Mouse (Mus musculus) midbrain, postnatal 0 days (tissue): ENCODE measurements around the gene Rai1. TPM values are rescaled to one million over a fixed set of nuclear protein-coding genes. Genes with fewer than 3 reads are reported as not detected.

Source experiments
- ATAC-seq: fragments of 200-750 bp; cut with Nextera tagmentation; 2 replicates; pipeline ENCODE4 v1.8.0; 2017; ENCODE audit warnings: moderate number of reproducible peaks, mild to moderate bottlenecking, moderate TSS enrichment, moderate library complexity; ENCODE audit not compliant: low FRiP score
- DNase-seq: peaks from one replicate; pipeline ENCODE4 v3.0.0-alpha.2; 2015; ENCODE audit warnings: low spot score
- H3K27ac ChIP-seq: fragments of 300-500 bp; sonication (generic); 2 replicates; pipeline ENCODE4 v1.5.1; 2014; ENCODE audit warnings: low read depth, mild to moderate bottlenecking, low read length, mixed read lengths
- H3K27me3 ChIP-seq: fragments of 300-500 bp; sonication (generic); 2 replicates; pipeline ENCODE4 v1.6.1; 2014; ENCODE audit warnings: low read length, control low read depth, mixed read lengths; ENCODE audit not compliant: insufficient read depth
- H3K36me3 ChIP-seq: fragments of 300-500 bp; sonication (generic); 2 replicates; pipeline ENCODE4 v1.6.1; 2014; ENCODE audit warnings: low read length, control low read depth, mixed read lengths; ENCODE audit not compliant: insufficient read depth
- H3K4me1 ChIP-seq: fragments of 300-500 bp; sonication (generic); 2 replicates; pipeline ENCODE4 v1.6.1; 2014; ENCODE audit warnings: mild to moderate bottlenecking, control low read depth, antibody characterized with exemption, low read length, mixed read lengths; ENCODE audit not compliant: insufficient read depth
- H3K4me2 ChIP-seq: fragments of 300-500 bp; sonication (generic); 2 replicates; pipeline ENCODE4 v1.6.1; 2014; ENCODE audit warnings: low read depth, mild to moderate bottlenecking, low read length, mixed read lengths; ENCODE audit not compliant: poor library complexity, severe bottlenecking
- H3K4me3 ChIP-seq: fragments of 300-500 bp; sonication (generic); 2 replicates; pipeline ENCODE4 v1.5.1; 2014; ENCODE audit warnings: low read depth, mild to moderate bottlenecking, low read length, moderate library complexity
- H3K9ac ChIP-seq: fragments of 300-500 bp; sonication (generic); replicated peaks from 2 replicates; pipeline ENCODE4 v1.6.1; 2014; ENCODE audit warnings: mild to moderate bottlenecking, low read length, moderate library complexity, mixed read lengths; ENCODE audit not compliant: poor library complexity, severe bottlenecking
- H3K9me3 ChIP-seq: fragments of 300-500 bp; sonication (generic); 2 replicates; pipeline ENCODE4 v1.6.1; 2016; ENCODE audit warnings: low read length, control low read depth
- CTCF ChIP-seq: IDR thresholded peaks from 2 replicates; pipeline ENCODE4 v1.5.1; 2016; ENCODE audit warnings: antibody characterized with exemption, mild to moderate bottlenecking
- WGBS: fragments of 180-500 bp; shearing (Covaris S2); extraction: QIAGEN DNeasy Blood & Tissue Kit; methylation state at CpG from one replicate; pipeline ENCODE4 v1.1.7; 2014; 5-methylcytosine and 5-hydroxymethylcytosine counted together
- polyA plus RNA-seq: library from polyadenylated mRNA; unstranded; fragments of >200 nt; fragmentation: Nextera tagmentation; extraction: Ambion mirVana; gene quantifications from 2 replicates; pipeline ENCODE4 v1.2.1, GENCODE M21; 2015
- total RNA-seq: library from RNA; depleted of rRNA; stranded (reverse); fragments of >200 nt; gene quantifications from 2 replicates; pipeline ENCODE4 v1.2.3, GENCODE M21; 2014

The Rai1 gene
- total and polyA plus RNA-seq, 2 experiments from 2014 or later, result 22.0 to 66.8 TPM

GRCm38 (mm10) chr11:60172074-60172473 lies 67.3 kb downstream of the Rai1 start:
- no peaks in the 10 kb centered on the region for H3K9me3 ChIP-seq
- H3K27me3 ChIP-seq, result no peaks in the 10 kb centered on the region
- peaks cover 26% of the 10 kb centered on the region for H3K4me1 ChIP-seq
- DNase-seq, result no peak
- no peak overlapping the region for H3K9ac ChIP-seq
- H3K4me3 ChIP-seq, result no peak overlapping the region
- H3K27ac ChIP-seq, result no peak overlapping the region
- TF ChIP-seq CTCF, result no peak
- ATAC-seq, result no peak
- H3K36me3 ChIP-seq, result no peaks in the 10 kb centered on the region; the same call in 1 of the 2 replicates
- WGBS, result 82% methylated on average over 3 of the region's 3 CpGs
- no peak overlapping the region for H3K4me2 ChIP-seq

- Histone ChIP-seq H3K9ac (no peak overlapping the region), H3K4me3 (no peak overlapping the region), H3K27me3 (no peaks in the 10 kb centered on the region), H3K36me3 (no peaks in the 10 kb centered on the region; the same call in 1 of the 2 replicates), H3K9me3 (no peaks in the 10 kb centered on the region), H3K27ac (no peak overlapping the region), H3K4me1 (peaks cover 27% of the 10 kb centered on the region), H3K4me2 (no peak overlapping the region)
- WGBS, result 80% methylated on average over 10 of the region's 10 CpGs
- DNase-seq, result no peak
- no peak for ATAC-seq
- TF ChIP-seq CTCF, result no peak
Observed at GRCm38 (mm10) chr11:60173606-60174184, 68.9 kb downstream of the Rai1 start.

GRCm38 (mm10) chr11:60175371-60176181 lies 70.8 kb downstream of the Rai1 start:
- peak; percentile 72 for DNase-seq
- no peak for TF ChIP-seq CTCF
- H3K4me2 ChIP-seq, result peak overlapping the region; percentile 94
- ATAC-seq, result peak; percentile 72
- H3K27ac ChIP-seq, result peak overlapping the region; percentile 99
- peaks cover 23% of the 10 kb centered on the region; the same call in 1 of the 2 replicates for H3K4me1 ChIP-seq
- 0% methylated on average over 50 of the region's 66 CpGs for whole genome bisulfite sequencing
- no peaks in the 10 kb centered on the region for H3K27me3 ChIP-seq
- peaks cover 1% of the 10 kb centered on the region; the same call in 1 of the 2 replicates for H3K36me3 ChIP-seq
- peak overlapping the region; percentile 63 for H3K4me3 ChIP-seq
- no peaks in the 10 kb centered on the region for H3K9me3 ChIP-seq
- H3K9ac ChIP-seq, result peak overlapping the region; percentile 91

- peak; percentile 65 for TF ChIP-seq CTCF
- Histone ChIP-seq H3K4me3 (peak overlapping the region; percentile 63), H3K4me1 (peaks cover 23% of the 10 kb centered on the region; the same call in 1 of the 2 replicates), H3K4me2 (peak overlapping the region; percentile 94), H3K27me3 (no peaks in the 10 kb centered on the region), H3K9ac (peak overlapping the region; percentile 91), H3K36me3 (peaks cover 2% of the 10 kb centered on the region; the same call in 1 of the 2 replicates), H3K27ac (peak overlapping the region; percentile 99), H3K9me3 (no peaks in the 10 kb centered on the region)
- 1% methylated on average over 49 of the region's 71 CpGs for WGBS
- ATAC-seq (peak; percentile 74), DNase-seq (peak; percentile 81)
Observed at GRCm38 (mm10) chr11:60176182-60176974, 71.6 kb downstream of the Rai1 start.

- Histone ChIP-seq H3K9ac (peak overlapping the region; percentile 91), H3K9me3 (no peaks in the 10 kb centered on the region), H3K4me1 (peaks cover 24% of the 10 kb centered on the region; the same call in 1 of the 2 replicates), H3K4me2 (peak overlapping the region; percentile 94), H3K36me3 (peaks cover 2% of the 10 kb centered on the region; the same call in 1 of the 2 replicates), H3K27ac (peak overlapping the region; percentile 99), H3K4me3 (peak overlapping the region; percentile 63), H3K27me3 (no peaks in the 10 kb centered on the region)
- 2% methylated on average over 40 of the region's 42 CpGs for whole genome bisulfite sequencing
- ATAC-seq (peak; percentile 45; the same call in 1 of the 2 replicates), DNase-seq (peak; percentile 91)
- TF ChIP-seq CTCF, result no peak
Observed at GRCm38 (mm10) chr11:60176975-60177657, 72.3 kb downstream of the Rai1 start.
